Mouse (Mus musculus) frontal cortex, adult 2 months (tissue): ENCODE measurements around the gene Slc25a25. TPM values are rescaled to one million over a fixed set of nuclear protein-coding genes. Genes with fewer than 3 reads are reported as not detected.

ENCODE experiments used
- DNase-seq, 2 experiments: peaks; one replicate each; pipeline ENCODE4 v3.0.0; 2022; ENCODE audit warnings: low spot score in 1 of 2; ENCODE audit errors: extremely low spot score in 1 of 2
- polyA plus RNA-seq: library from polyadenylated mRNA; depleted of rRNA; stranded (reverse); fragments of >200 nt; gene quantifications from 2 replicates; pipeline ENCODE4 v1.2.3, GENCODE M21; 2012; rRNA removed

The Slc25a25 gene
- polyA plus RNA-seq, 1 experiment: 44.3 TPM

GRCm38 (mm10) chr2:32367315-32367714, 83.9 kb downstream of the Slc25a25 start:
- DNase-seq: no peak

Other genes starting within 250 kb of the Slc25a25 start
- 20.4 and 21.6 TPM in 2 replicates for gene Pomt1, start 214.9 kb downstream of the Slc25a25 start, polyA plus RNA-seq
- 69.5 and 72.7 TPM in 2 replicates for gene Uck1, start 191.3 kb downstream of the Slc25a25 start, polyA plus RNA-seq
- gene Golga2, start 164.1 kb downstream of the Slc25a25 start, polyA plus RNA-seq: 59.2 and 66.6 TPM in 2 replicates
- gene Swi5, start 163.4 kb downstream of the Slc25a25 start, polyA plus RNA-seq: 267 and 274 TPM in 2 replicates
- gene Ciz1, start 99.1 kb downstream of the Slc25a25 start, polyA plus RNA-seq: 164 and 170 TPM in 2 replicates
- gene Dnm1, start 98.1 kb downstream of the Slc25a25 start, polyA plus RNA-seq: 1,288 and 1,302 TPM in 2 replicates
- 396 and 571 TPM in 2 replicates for gene 1110008P14Rik, start 69.5 kb downstream of the Slc25a25 start, polyA plus RNA-seq
- 0.18 and 0.80 TPM in 2 replicates for gene Lcn2, start 63.2 kb downstream of the Slc25a25 start, polyA plus RNA-seq
- 53.2 and 59.4 TPM in 2 replicates for gene Ptges2, start 55.5 kb downstream of the Slc25a25 start, polyA plus RNA-seq
- 3.1 and 3.2 TPM in 2 replicates for gene Naif1, start 988 bp downstream of the Slc25a25 start, polyA plus RNA-seq
- gene Fam102a, start 83.9 kb upstream of the Slc25a25 start, polyA plus RNA-seq: 34.3 and 41.8 TPM in 2 replicates
- gene Dpm2, start 119.4 kb upstream of the Slc25a25 start, polyA plus RNA-seq: 145 and 160 TPM in 2 replicates
- gene Pip5kl1, start 123.4 kb upstream of the Slc25a25 start, polyA plus RNA-seq: 22.7 and 23.6 TPM in 2 replicates
- 0.38 and 0.46 TPM in 2 replicates for gene 9430097D07Rik, start 124.2 kb upstream of the Slc25a25 start, polyA plus RNA-seq
- gene St6galnac4, start 135.7 kb upstream of the Slc25a25 start, polyA plus RNA-seq: 32.4 and 34.4 TPM in 2 replicates
- 98.8 and 112 TPM in 2 replicates for gene St6galnac6, start 148.3 kb upstream of the Slc25a25 start, polyA plus RNA-seq
- gene Ak1, start 170.3 kb upstream of the Slc25a25 start, polyA plus RNA-seq: 151 and 154 TPM in 2 replicates
- 34.7 and 37.7 TPM in 2 replicates for gene Eng, start 195.2 kb upstream of the Slc25a25 start, polyA plus RNA-seq